Mouse (Mus musculus): Measurements from ENCODE around the gene Dars. TPM values are rescaled to one million over a fixed set of nuclear protein-coding genes. Genes with fewer than 3 reads are reported as not detected.

Dars gene
- total and polyA plus RNA-seq, 2 experiments from 2014 or later, result 42.6 to 74.7 TPM

DNA sequence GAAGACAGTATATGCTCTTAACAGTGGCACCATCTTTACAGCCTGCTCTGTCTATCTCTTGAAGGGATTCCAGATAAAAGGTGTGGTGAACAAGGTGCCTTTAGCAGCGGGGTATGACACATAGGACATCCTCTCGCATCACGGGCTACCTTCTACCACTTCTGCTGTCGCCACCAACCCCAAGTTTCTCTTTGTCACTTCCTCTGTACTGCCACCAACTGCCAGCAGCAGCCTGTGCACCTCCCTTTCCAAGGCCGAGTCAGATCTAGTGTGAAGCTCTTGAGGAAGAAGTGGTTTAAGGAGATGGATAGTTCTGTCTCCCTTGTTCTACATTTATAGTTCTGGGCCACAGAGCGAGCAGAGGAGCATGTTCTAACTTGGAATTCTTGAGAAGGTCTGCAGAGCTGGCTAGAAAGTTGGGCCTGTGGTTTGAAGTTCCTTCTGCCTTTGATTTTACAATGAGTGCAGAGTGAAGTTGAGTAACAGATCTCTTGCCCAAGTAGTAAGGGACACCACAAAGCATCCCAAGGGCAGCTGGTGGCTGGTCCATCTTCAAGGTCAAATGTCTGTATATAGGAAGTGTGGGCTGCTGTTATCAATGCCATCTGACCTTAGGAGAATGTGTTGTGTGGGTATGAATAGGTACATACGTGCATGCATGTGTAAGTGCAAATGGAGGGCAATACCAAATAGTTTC, 30.2 kb upstream of the Dars start:
- DNase-seq (ENCODE audit: low spot score), result no peak
- TF ChIP-seq EP300 (IDR thresholded peaks at IDR 0.05; ENCODE audit: low read depth) (no peak), CTCF (IDR thresholded peaks at IDR 0.05; ENCODE audit: low read depth) (no peak)
- no peak overlapping the region for H3K4me3 ChIP-seq (ENCODE audit: low read depth, low read length)
- H3K27me3 ChIP-seq (ENCODE audit: control insufficient read depth, insufficient read depth, low read length), result no peaks in the 10 kb centered on the region
- H3K9me3 ChIP-seq (replicated peaks; ENCODE audit: control insufficient read depth, low read length), result no peaks in the 10 kb centered on the region
- no peaks in the 10 kb centered on the region for H3K36me3 ChIP-seq (replicated peaks; ENCODE audit: control insufficient read depth, insufficient read depth, low read length)
- no peak overlapping the region for H3K4me2 ChIP-seq (ENCODE audit: low read depth, low read length)
- H3K4me1 ChIP-seq (ENCODE audit: control insufficient read depth, insufficient read depth), result no peaks in the 10 kb centered on the region
- ATAC-seq (ENCODE audit: insufficient read depth, low read depth), result no peak
- H3K27ac ChIP-seq (ENCODE audit: low read depth), result no peak overlapping the region
- WGBS, result 66% methylated on average over 7 of the region's 7 CpGs
- no peak overlapping the region for H3K9ac ChIP-seq (replicated peaks; ENCODE audit: low read depth, low read length)

DNA sequence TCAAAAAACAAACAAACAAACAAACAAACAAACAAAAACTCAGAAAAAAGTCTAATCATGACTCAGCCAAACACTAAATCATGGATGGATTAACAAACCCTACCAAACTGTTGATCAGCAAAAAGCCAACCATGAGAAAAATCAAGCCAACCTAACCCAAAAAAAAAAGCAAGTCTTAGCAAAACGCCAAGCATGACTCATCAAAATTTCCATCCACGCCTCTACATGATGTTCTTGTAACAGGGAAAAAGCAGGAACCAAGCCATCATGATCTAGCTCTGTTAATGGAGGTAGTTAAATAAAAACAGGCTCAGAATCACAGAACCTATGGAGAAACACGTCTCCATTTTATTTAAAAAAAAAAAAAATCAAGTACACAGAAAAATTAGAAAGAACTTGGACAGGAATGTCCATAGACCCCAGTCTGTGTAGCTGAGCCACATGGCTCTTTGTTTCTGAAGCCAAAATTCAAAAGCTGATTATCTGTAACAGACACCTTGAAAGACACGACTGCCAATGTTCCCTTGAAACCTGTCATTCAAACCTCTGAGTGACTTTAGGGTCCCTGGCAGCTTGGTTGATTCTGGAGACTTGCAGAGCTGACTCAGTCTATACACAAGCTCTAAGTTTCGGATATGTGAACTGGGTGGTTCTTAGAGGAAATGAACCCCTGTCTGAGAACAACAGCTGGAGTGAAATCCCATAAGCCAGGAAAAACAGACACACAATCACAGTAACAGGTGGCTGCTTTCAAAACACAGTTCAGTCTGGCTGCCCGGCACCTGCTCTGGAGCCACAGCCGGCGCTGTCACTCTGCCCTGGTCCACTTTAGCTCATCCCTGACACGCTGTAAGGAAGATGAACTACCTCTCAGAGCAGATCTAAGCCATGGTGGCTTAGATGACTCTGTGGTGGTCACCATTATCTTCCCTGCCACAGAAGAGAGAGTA, 27.0 kb upstream of the Dars start:
- ATAC-seq (ENCODE audit: insufficient read depth, low read depth) (no peak), DNase-seq (ENCODE audit: low spot score) (no peak)
- no peak overlapping the region for H3K4me3 ChIP-seq (ENCODE audit: low read depth, low read length)
- H3K27me3 ChIP-seq (ENCODE audit: control insufficient read depth, insufficient read depth, low read length), result no peaks in the 10 kb centered on the region
- H3K9me3 ChIP-seq (replicated peaks; ENCODE audit: control insufficient read depth, low read length), result no peaks in the 10 kb centered on the region
- no peak overlapping the region for H3K4me2 ChIP-seq (ENCODE audit: low read depth, low read length)
- TF ChIP-seq EP300 (IDR thresholded peaks at IDR 0.05; ENCODE audit: low read depth) (no peak), CTCF (IDR thresholded peaks at IDR 0.05; ENCODE audit: low read depth) (no peak)
- no peaks in the 10 kb centered on the region for H3K4me1 ChIP-seq (ENCODE audit: control insufficient read depth, insufficient read depth)
- H3K27ac ChIP-seq (ENCODE audit: low read depth), result no peak overlapping the region
- no peaks in the 10 kb centered on the region for H3K36me3 ChIP-seq (replicated peaks; ENCODE audit: control insufficient read depth, insufficient read depth, low read length)
- WGBS, result 50% methylated on average over 9 of the region's 9 CpGs
- no peak overlapping the region for H3K9ac ChIP-seq (replicated peaks; ENCODE audit: low read depth, low read length)

DNA sequence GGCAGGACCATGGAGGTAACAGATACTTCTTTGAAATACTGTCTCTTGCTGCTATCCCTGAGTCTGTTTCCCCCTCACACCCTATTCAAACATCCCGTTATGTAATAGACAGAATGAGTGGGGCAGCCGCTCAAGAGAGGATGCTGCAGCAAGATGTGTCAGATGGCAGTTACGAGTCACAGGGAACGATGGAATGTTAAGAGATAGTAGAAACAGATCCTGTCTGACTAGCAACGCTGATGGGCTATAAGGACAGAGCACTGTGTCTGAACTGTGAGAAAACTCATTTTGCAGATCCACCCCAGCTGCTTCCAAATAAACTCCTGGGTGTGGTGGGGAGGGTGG, 23.9 kb upstream of the Dars start:
- Histone ChIP-seq H3K4me1 (ENCODE audit: control insufficient read depth, insufficient read depth) (no peaks in the 10 kb centered on the region), H3K4me3 (ENCODE audit: low read depth, low read length) (no peak overlapping the region), H3K4me2 (ENCODE audit: low read depth, low read length) (no peak overlapping the region), H3K27ac (ENCODE audit: low read depth) (no peak overlapping the region), H3K36me3 (replicated peaks; ENCODE audit: control insufficient read depth, insufficient read depth, low read length) (no peaks in the 10 kb centered on the region), H3K9me3 (replicated peaks; ENCODE audit: control insufficient read depth, low read length) (no peaks in the 10 kb centered on the region), H3K27me3 (ENCODE audit: control insufficient read depth, insufficient read depth, low read length) (no peaks in the 10 kb centered on the region), H3K9ac (replicated peaks; ENCODE audit: low read depth, low read length) (no peak overlapping the region)
- WGBS, result 21% methylated on average over 5 of the region's 5 CpGs
- DNase-seq (ENCODE audit: low spot score) (no peak), ATAC-seq (ENCODE audit: insufficient read depth, low read depth) (no peak)
- TF ChIP-seq EP300 (IDR thresholded peaks at IDR 0.05; ENCODE audit: low read depth), result no peak
- no peak for TF ChIP-seq CTCF (IDR thresholded peaks at IDR 0.05; ENCODE audit: low read depth)

DNA sequence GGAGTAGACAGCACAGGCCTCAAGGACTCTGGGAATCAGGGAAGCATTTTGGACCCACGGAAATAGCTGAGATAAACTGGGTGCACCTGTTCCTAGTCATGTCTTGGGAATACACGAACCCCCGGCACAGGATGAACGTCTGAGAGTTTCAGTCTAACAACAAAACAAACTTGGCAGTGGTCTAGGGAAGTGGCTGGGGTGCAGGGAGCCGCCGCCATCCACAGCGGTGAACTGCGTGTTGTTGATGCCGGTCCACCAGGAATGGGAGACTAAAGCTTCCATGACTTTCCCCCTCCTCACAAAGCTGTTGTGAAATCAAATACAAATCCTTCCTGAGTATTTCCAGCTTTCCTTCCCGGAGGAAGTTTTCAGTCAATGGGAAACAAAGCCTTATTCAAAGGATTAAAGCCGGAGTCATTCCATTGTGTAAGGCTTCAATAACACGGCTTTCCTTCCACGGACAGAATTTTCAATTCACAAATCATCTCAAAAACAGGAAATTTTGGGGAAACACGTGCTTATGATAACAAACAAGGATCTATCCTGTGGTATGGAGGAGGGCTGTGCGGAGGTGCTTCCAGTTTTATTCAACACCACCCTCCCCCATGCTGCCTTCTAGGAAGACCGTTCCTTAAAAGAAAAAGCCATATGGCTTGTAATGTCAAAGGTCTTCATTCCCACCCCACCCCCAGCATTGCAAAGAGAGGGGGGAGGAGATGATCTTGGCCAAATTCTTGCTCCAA, 23.4 kb upstream of the Dars start:
- Histone ChIP-seq H3K36me3 (replicated peaks; ENCODE audit: control insufficient read depth, insufficient read depth, low read length) (no peaks in the 10 kb centered on the region), H3K27me3 (ENCODE audit: control insufficient read depth, insufficient read depth, low read length) (no peaks in the 10 kb centered on the region), H3K4me3 (ENCODE audit: low read depth, low read length) (no peak overlapping the region), H3K27ac (ENCODE audit: low read depth) (no peak overlapping the region), H3K9ac (replicated peaks; ENCODE audit: low read depth, low read length) (no peak overlapping the region), H3K4me1 (ENCODE audit: control insufficient read depth, insufficient read depth) (no peaks in the 10 kb centered on the region), H3K9me3 (replicated peaks; ENCODE audit: control insufficient read depth, low read length) (no peaks in the 10 kb centered on the region), H3K4me2 (ENCODE audit: low read depth, low read length) (no peak overlapping the region)
- DNase-seq (ENCODE audit: low spot score) (no peak), ATAC-seq (ENCODE audit: insufficient read depth, low read depth) (peak; percentile 39; the same call in 1 of the 2 replicates)
- TF ChIP-seq EP300 (IDR thresholded peaks at IDR 0.05; ENCODE audit: low read depth), result 0 out of 2 replicates have a peak, but pooled peaks have one; percentile 25
- TF ChIP-seq CTCF (IDR thresholded peaks at IDR 0.05; ENCODE audit: low read depth), result no peak
- WGBS, result 48% methylated on average over 16 of the region's 16 CpGs

DNA sequence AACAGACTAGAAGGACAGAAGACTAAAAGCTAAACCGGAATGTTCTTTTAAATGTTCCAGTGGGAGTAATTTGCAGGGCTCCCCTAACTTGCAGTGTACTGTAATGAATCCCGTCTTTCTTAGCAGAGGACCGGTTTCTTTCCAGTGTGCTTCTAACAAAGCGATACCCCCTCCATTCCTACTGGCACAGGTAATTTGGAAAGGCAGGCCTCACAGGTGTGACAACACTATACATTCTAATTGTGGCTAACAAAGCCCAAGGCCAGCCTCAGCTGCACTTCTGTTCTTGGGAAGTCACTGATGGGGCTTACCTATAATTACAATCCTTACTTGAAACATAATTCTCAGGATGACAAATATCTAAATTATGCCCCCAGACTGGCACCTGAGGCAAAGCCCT, 22.4 kb upstream of the Dars start:
- Histone ChIP-seq H3K27me3 (ENCODE audit: control insufficient read depth, insufficient read depth, low read length) (no peaks in the 10 kb centered on the region), H3K4me1 (ENCODE audit: control insufficient read depth, insufficient read depth) (no peaks in the 10 kb centered on the region), H3K4me2 (ENCODE audit: low read depth, low read length) (no peak overlapping the region), H3K4me3 (ENCODE audit: low read depth, low read length) (no peak overlapping the region), H3K27ac (ENCODE audit: low read depth) (no peak overlapping the region), H3K9me3 (replicated peaks; ENCODE audit: control insufficient read depth, low read length) (no peaks in the 10 kb centered on the region), H3K36me3 (replicated peaks; ENCODE audit: control insufficient read depth, insufficient read depth, low read length) (no peaks in the 10 kb centered on the region), H3K9ac (replicated peaks; ENCODE audit: low read depth, low read length) (no peak overlapping the region)
- TF ChIP-seq EP300 (IDR thresholded peaks at IDR 0.05; ENCODE audit: low read depth), result no peak
- no peak for TF ChIP-seq CTCF (IDR thresholded peaks at IDR 0.05; ENCODE audit: low read depth)
- WGBS, result 96% methylated on average over 4 of the region's 4 CpGs
- ATAC-seq (ENCODE audit: insufficient read depth, low read depth), result no peak
- DNase-seq (ENCODE audit: low spot score), result no peak
